Mouse (Mus musculus) testis, adult 2 months (tissue): ENCODE results near the gene Rab13. TPM values are rescaled to one million over a fixed set of nuclear protein-coding genes. Genes with fewer than 3 reads are reported as not detected.
"Not testable (repeated sequence)": the region's sequence is repeated elsewhere in the genome, so short reads cannot be mapped to it uniquely, and the experiment has no call there.

ENCODE experiments used
- H3K27ac ChIP-seq: fragments of 200-500 bp; 2 replicates; pipeline ENCODE4 v1.5.1; 2012; ENCODE audit warnings: low read depth, low read length; ENCODE audit not compliant: control insufficient read depth, insufficient read depth
- H3K27me3 ChIP-seq: fragments of 200-500 bp; 2 replicates; pipeline ENCODE4 v1.6.1; 2012; ENCODE audit warnings: mild to moderate bottlenecking, low read length, moderate library complexity; ENCODE audit not compliant: control insufficient read depth, insufficient read depth
- H3K36me3 ChIP-seq: fragments of 200-500 bp; 2 replicates; pipeline ENCODE4 v1.6.1; 2012; ENCODE audit warnings: mild to moderate bottlenecking, low read length; ENCODE audit not compliant: control insufficient read depth, insufficient read depth
- H3K4me1 ChIP-seq: fragments of 200-500 bp; 2 replicates; pipeline ENCODE4 v1.6.1; 2012; ENCODE audit warnings: low read length; ENCODE audit not compliant: control insufficient read depth, insufficient read depth
- H3K4me3 ChIP-seq: fragments of 200-500 bp; 2 replicates; pipeline ENCODE4 v1.5.1; 2012; ENCODE audit warnings: low read depth, mild to moderate bottlenecking, low read length, moderate library complexity, mixed read lengths; ENCODE audit not compliant: control insufficient read depth
- CTCF ChIP-seq: fragments of 200-500 bp; IDR thresholded peaks from 2 replicates; pipeline ENCODE4 v1.5.1; 2012; ENCODE audit warnings: low read depth, mild to moderate bottlenecking, inconsistent platforms, low read length, moderate library complexity; ENCODE audit not compliant: control insufficient read depth, insufficient read depth, insufficient replicate concordance
- POLR2A ChIP-seq: fragments of 200-500 bp; IDR thresholded peaks from 2 replicates; pipeline ENCODE4 v1.6.1; 2012; ENCODE audit warnings: low read depth, mild to moderate bottlenecking, inconsistent platforms, low read length, moderate library complexity; ENCODE audit not compliant: control insufficient read depth
- polyA plus RNA-seq: library from polyadenylated mRNA; depleted of rRNA; stranded (reverse); fragments of >200 nt; gene quantifications from 2 replicates; pipeline ENCODE4 v1.2.3, GENCODE M21; 2012

Gene Rab13
- polyA plus RNA-seq, 1 experiment: 5.9 TPM

GRCm38 (mm10) chr3:90247960-90248745 lies 34.7 kb downstream of the Rab13 start, which contains the start of gene Slc39a1:
Gene Slc39a1, plus strand, starts transcription at chr3:90248172.
- no peaks in the 10 kb centered on the region for H3K36me3 ChIP-seq
- H3K4me3 ChIP-seq: peak within 1 kb of the TSS; percentile 97
- H3K4me1 ChIP-seq: peaks cover 12% of the 10 kb centered on the region
- no peak for TF ChIP-seq CTCF
- peak; percentile 65 for TF ChIP-seq POLR2A
- peak within 1 kb of the TSS; percentile 90 for H3K27ac ChIP-seq
- H3K27me3 ChIP-seq: no peaks in the 10 kb centered on the region

GRCm38 (mm10) chr3:90248746-90249100 lies 35.2 kb downstream of the Rab13 start:
- peak overlapping the region; percentile 90 for H3K27ac ChIP-seq
- peak overlapping the region; percentile 97 for H3K4me3 ChIP-seq
- no peaks in the 10 kb centered on the region for H3K27me3 ChIP-seq
- peaks cover 10% of the 10 kb centered on the region for H3K4me1 ChIP-seq
- H3K36me3 ChIP-seq: no peaks in the 10 kb centered on the region
- TF ChIP-seq CTCF (no peak), POLR2A (no peak; the same call in 1 of the 2 replicates)

GRCm38 (mm10) chr3:90250791-90251190 lies 37.3 kb downstream of the Rab13 start:
- H3K36me3 ChIP-seq: no peaks in the 10 kb centered on the region
- TF ChIP-seq CTCF: no peak
- no peak for TF ChIP-seq POLR2A

GRCm38 (mm10) chr3:90251731-90252226 lies 38.3 kb downstream of the Rab13 start:
- not testable (repeated sequence) for H3K27ac ChIP-seq, H3K4me3 ChIP-seq, H3K27me3 ChIP-seq, H3K36me3 ChIP-seq
- peaks cover 15% of the 10 kb centered on the region for H3K4me1 ChIP-seq

More at GRCm38 (mm10) chr3:90250791-90251190, 37.3 kb downstream of the Rab13 start:
- Histone ChIP-seq H3K27me3 (no peaks in the 10 kb centered on the region), H3K4me1 (peaks cover 15% of the 10 kb centered on the region), H3K4me3 (no peak overlapping the region), H3K27ac (no peak overlapping the region)

GRCm38 (mm10) chr3:90252659-90253058 lies 39.2 kb downstream of the Rab13 start:
- not testable (repeated sequence) for H3K4me3 ChIP-seq, H3K27me3 ChIP-seq, H3K27ac ChIP-seq, H3K36me3 ChIP-seq
- H3K4me1 ChIP-seq: peaks cover 15% of the 10 kb centered on the region

GRCm38 (mm10) chr3:90253174-90253573 lies 39.7 kb downstream of the Rab13 start:
- H3K27ac ChIP-seq, H3K4me3 ChIP-seq: not testable (repeated sequence)
- H3K4me1 ChIP-seq: peaks cover 13% of the 10 kb centered on the region

GRCm38 (mm10) chr3:90253653-90254418 lies 40.3 kb downstream of the Rab13 start, which contains the start of gene Crtc2:
Gene Crtc2, plus strand, starts transcription at chr3:90254163.
- peaks cover 8% of the 10 kb centered on the region for H3K4me1 ChIP-seq
- H3K27ac ChIP-seq: peak within 1 kb of the TSS; percentile 96
- H3K36me3 ChIP-seq: peaks cover 2% of the 10 kb centered on the region
- no peaks in the 10 kb centered on the region for H3K27me3 ChIP-seq
- TF ChIP-seq CTCF (no peak), POLR2A (peak; percentile 75)
- H3K4me3 ChIP-seq: peak within 1 kb of the TSS; percentile 100

More at GRCm38 (mm10) chr3:90253174-90253573, 39.7 kb downstream of the Rab13 start:
- H3K36me3 ChIP-seq, H3K27me3 ChIP-seq: not testable (repeated sequence)
